Mouse (Mus musculus): ENCODE results near the gene Olfr1185-ps1.
"Not testable (repeated sequence)": the region's sequence is repeated elsewhere in the genome, so short reads cannot be mapped to it uniquely, and the experiment has no call there.

Gene Olfr1185-ps1

DNA sequence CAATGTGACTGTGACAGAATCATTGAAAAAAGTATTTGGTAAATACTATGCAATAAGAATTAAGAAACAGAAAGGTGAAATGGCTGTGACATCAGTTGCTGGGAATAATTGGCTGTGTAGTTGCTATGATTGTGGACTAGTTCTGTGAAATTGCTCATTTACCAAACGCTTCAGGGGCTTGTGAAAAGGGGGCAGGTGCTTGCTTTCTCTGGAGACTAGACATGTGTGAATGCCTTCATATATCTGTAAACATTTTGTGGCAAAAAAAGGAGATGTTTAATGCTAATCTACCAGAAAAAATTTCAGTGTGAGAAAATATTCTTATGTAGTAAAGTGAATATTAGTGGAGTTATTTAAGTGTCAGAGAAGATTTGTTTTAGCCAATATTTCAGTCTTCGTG lies at the start of gene Olfr1185-ps1:
Gene Olfr1185-ps1 (plus strand): TSS at position 301 of the 400 bp plus-strand sequence.
- no peak for DNase-seq (ENCODE audit: low spot score)

DNA sequence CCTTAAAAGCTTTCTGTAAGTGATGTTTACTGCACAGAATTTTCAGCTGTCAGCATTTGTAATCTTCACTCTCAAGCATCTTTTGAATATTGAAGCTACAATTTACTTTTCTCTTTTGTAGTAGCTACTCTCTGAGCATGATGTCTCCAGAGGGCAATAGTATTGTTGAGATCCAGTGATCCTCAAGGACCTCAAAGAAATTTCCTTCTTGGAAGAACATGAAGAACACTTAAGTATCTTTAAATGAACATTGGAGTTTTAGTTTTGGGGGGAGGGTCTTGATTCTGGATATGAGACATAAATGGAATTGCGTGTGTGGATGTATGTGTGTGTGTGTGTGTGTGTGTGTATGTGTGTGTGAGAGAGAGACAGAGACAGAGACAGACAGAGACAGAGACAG lies 44.1 kb upstream of the Olfr1185-ps1 start, which contains the start of gene Gm13757:
Gene Gm13757 (minus strand): TSS at position 101 of the 400 bp plus-strand sequence.
- DNase-seq (ENCODE audit: low spot score) = no peak

DNA sequence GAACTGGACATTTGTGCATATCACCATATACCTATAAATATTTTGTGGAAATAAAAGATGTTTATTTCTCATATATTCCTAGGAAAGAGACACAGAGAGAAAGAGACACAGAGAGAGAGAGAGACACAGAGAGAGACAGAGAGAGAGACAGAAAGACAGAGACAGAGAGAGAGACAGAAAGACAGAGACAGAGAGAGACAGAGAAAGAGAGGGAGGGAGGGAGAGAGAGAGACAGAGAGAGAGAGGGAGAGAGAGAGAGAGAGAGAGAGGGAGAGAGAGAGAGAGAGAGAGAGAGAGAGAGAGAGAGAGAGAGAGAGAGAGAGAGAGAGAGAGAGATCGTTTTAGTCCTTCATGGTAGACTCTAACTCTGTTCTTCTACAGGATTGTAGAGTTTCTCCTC lies 38.6 kb upstream of the Olfr1185-ps1 start, which contains the start of gene Olfr1183:
Gene Olfr1183 (plus strand): TSS at position 301 of the 400 bp plus-strand sequence.
- not testable (repeated sequence) for DNase-seq (ENCODE audit: low spot score)

DNA sequence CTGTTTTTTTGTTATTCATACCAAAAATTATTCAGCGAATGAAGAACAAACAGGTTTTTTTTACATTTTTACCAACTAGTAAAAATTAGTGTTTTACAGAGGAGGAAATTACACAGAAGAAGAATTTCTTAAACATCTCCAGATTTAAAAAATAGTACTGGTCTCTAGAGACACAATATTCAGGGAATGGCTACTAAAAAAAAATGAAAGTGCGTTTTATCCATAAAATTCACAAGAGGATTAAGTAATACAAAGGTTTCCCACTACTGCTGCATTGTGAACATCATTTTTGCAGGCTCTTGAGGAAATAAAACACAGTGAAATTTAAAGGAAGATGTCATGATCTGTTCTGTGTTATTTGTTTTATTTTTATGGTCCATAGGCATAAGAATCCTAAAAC lies 9.8 kb upstream of the Olfr1185-ps1 start, which contains the start of gene Olfr1184:
Gene Olfr1184 (plus strand): TSS at position 301 of the 400 bp plus-strand sequence.
- no peak for DNase-seq (ENCODE audit: low spot score)

DNA sequence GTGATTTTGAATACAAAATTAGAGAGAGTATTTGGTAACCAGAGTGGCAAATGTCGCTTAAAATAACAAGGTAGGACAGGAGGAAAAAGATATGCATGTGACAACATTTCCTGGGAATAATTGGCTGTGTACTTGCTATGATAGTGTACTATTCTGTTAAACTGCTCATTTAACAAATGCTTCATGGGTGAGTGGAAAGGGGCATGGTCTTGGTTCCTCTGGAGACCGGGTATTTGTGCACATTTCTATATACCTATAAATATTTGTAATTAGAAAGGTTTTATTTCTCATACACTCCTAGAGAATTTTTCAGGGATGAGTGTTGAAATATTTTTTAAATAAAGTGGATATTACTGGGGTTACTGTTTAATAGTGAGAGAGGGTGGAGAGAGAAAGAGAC lies 25.1 kb downstream of the Olfr1185-ps1 start, which contains the start of gene Olfr1186:
Gene Olfr1186 (plus strand): TSS at position 301 of the 400 bp plus-strand sequence.
- no peak for DNase-seq (ENCODE audit: low spot score)

DNA sequence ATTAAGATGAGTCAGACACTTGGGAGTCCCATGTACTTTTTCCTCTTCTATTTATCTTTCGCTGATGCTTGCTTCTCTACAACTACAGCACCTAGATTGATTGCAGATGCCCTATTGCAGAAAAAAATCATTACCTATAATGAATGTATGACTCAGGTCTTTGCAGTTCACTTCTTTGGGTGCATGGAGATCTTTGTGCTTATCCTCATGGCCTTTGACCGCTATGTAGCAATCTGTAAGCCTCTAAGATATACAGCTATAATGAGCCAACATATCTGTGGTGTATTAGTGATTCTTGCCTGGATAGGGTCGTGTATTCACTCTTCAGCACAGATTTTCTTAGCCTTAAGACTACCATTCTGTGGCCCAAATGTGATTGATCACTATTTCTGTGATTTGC lies 32.6 kb downstream of the Olfr1185-ps1 start:
- no peak for DNase-seq (ENCODE audit: low spot score)
